18 mouse cellular contexts compared by ENCODE assay signal in genomic region chr17:85488601-85489487, GRCm38 (mm10).
A peak's percentile ranks its signal among the peaks of the same experiment; 100 is the strongest.
DNase-seq lines count a peak whose midpoint lies in the region; ATAC-seq and TF ChIP-seq lines count a peak whose summit lies in the region.
"Had no signal": no experiment of that assay in that cellular context is flagged by ENCODE, and none has a peak within 500 bp of the region (broad histone marks: within the 10 kb centered on the region; RNA-seq: fewer than 3 reads in every experiment).

No protein-coding gene starts in this region.

- WGBS in forebrain, embryonic 10.5 days: 3% methylated on average over 14 of the region's 14 CpGs
- 13% methylated on average over 14 of the region's 14 CpGs for WGBS in forebrain, postnatal 0 days
- WGBS in lung, embryonic 14.5 days: 6% methylated on average over 14 of the region's 14 CpGs
- WGBS in forebrain, embryonic 13.5 days: 3% methylated on average over 14 of the region's 14 CpGs
- WGBS in neural tube, embryonic 11.5 days: under 1% methylated on average over 14 of the region's 14 CpGs

- no peak for TF ChIP-seq CTCF in forebrain, postnatal 0 days (IDR thresholded peaks at IDR 0.05; ENCODE audit: low read depth)
- no peak for TF ChIP-seq CTCF in lung, embryonic 14.5 days (IDR thresholded peaks at IDR 0.05; ENCODE audit: low read depth)

- peak overlapping the region; percentile 16 for H3K4me3 ChIP-seq in forebrain, embryonic 10.5 days
- no peak overlapping the region for H3K4me3 ChIP-seq in forebrain, postnatal 0 days (ENCODE audit: low read depth, low read length)
- no peak overlapping the region for H3K4me3 ChIP-seq in lung, embryonic 14.5 days (ENCODE audit: low read depth, low read length)
- H3K4me3 ChIP-seq in forebrain, embryonic 13.5 days: no peak overlapping the region
- no peak overlapping the region for H3K4me3 ChIP-seq in neural tube, embryonic 11.5 days (ENCODE audit: low read depth, low read length)
- H3K4me3 ChIP-seq: layer of hippocampus, adult 2 months; limb, embryonic 13.5 days had no signal

- no peak overlapping the region for H3K4me2 ChIP-seq in forebrain, postnatal 0 days (ENCODE audit: low read depth)
- no peak overlapping the region for H3K4me2 ChIP-seq in lung, embryonic 14.5 days
- peak overlapping the region; percentile 2; the same call in 1 of the 2 replicates for H3K4me2 ChIP-seq in forebrain, embryonic 13.5 days
- no peak overlapping the region for H3K4me2 ChIP-seq in neural tube, embryonic 11.5 days (ENCODE audit: low read depth)
- H3K4me2 ChIP-seq: limb, embryonic 13.5 days had no signal

- H3K27me3 ChIP-seq in forebrain, embryonic 10.5 days (ENCODE audit: poor library complexity, severe bottlenecking): peaks cover 99% of the 10 kb centered on the region
- H3K27me3 ChIP-seq in forebrain, postnatal 0 days (ENCODE audit: insufficient read depth, low read length): peaks cover 51% of the 10 kb centered on the region
- H3K27me3 ChIP-seq in lung, embryonic 14.5 days (ENCODE audit: insufficient read depth, low read length): peaks cover 89% of the 10 kb centered on the region
- H3K27me3 ChIP-seq in forebrain, embryonic 13.5 days: peaks cover 79% of the 10 kb centered on the region
- peaks cover 79% of the 10 kb centered on the region for H3K27me3 ChIP-seq in neural tube, embryonic 11.5 days (ENCODE audit: control insufficient read depth, insufficient read depth, low read length)

- peak; percentile 60 for DNase-seq in forebrain, embryonic 10.5 days (ENCODE audit: extremely low spot score, low spot score)
- DNase-seq in forebrain, postnatal 0 days: no peak
- DNase-seq in lung, embryonic 14.5 days: peak; percentile 24
- DNase-seq in lung, postnatal 25 days (ENCODE audit: low spot score): no peak
- peak; percentile 36 for DNase-seq in neural tube, embryonic 11.5 days (ENCODE audit: low spot score)
- DNase-seq in urinary bladder, postnatal 25 days (ENCODE audit: low spot score): no peak
- DNase-seq in gastrocnemius, postnatal 36 days: no peak
- DNase-seq: cerebellum, postnatal 14 days; heart, adult 18-20 months; kidney, adult 8-10 months; lung, postnatal 4 days; right cerebral cortex, postnatal 14 days; thymus, postnatal 4 days had no signal

- intact Hi-C loops in gastrocnemius, postnatal 36 days (cut with DNase I): no loop called here

- no peak overlapping the region for H3K9ac ChIP-seq in forebrain, postnatal 0 days
- H3K9ac ChIP-seq in lung, embryonic 14.5 days: no peak overlapping the region
- H3K9ac ChIP-seq in forebrain, embryonic 13.5 days: no peak overlapping the region
- no peak overlapping the region for H3K9ac ChIP-seq in neural tube, embryonic 11.5 days (ENCODE audit: low read length)
- H3K9ac ChIP-seq: limb, embryonic 13.5 days had no signal

- no peaks in the 10 kb centered on the region for H3K9me3 ChIP-seq in forebrain, embryonic 10.5 days
- no peaks in the 10 kb centered on the region for H3K9me3 ChIP-seq in forebrain, postnatal 0 days (ENCODE audit: low read length)
- no peaks in the 10 kb centered on the region for H3K9me3 ChIP-seq in lung, embryonic 14.5 days (ENCODE audit: low read depth, low read length)
- H3K9me3 ChIP-seq in forebrain, embryonic 13.5 days (replicated peaks): no peaks in the 10 kb centered on the region
- no peaks in the 10 kb centered on the region for H3K9me3 ChIP-seq in neural tube, embryonic 11.5 days (ENCODE audit: control insufficient read depth, low read length)
- H3K9me3 ChIP-seq: limb, embryonic 13.5 days had no signal

- no peak for ATAC-seq in forebrain, postnatal 0 days
- no peak for ATAC-seq in lung, embryonic 14.5 days (ENCODE audit: insufficient read depth)
- ATAC-seq in forebrain, embryonic 13.5 days: no peak; the same call in 1 of the 2 replicates
- ATAC-seq in neural tube, embryonic 11.5 days (ENCODE audit: insufficient read depth, low FRiP score, low TSS enrichment): no peak
- ATAC-seq: hindbrain, postnatal 0 days; Patski had no signal

- peaks cover 63% of the 10 kb centered on the region for H3K4me1 ChIP-seq in forebrain, embryonic 10.5 days
- H3K4me1 ChIP-seq in forebrain, postnatal 0 days (ENCODE audit: insufficient read depth): peaks cover 9% of the 10 kb centered on the region
- H3K4me1 ChIP-seq in lung, embryonic 14.5 days (ENCODE audit: insufficient read depth): no peaks in the 10 kb centered on the region
- H3K4me1 ChIP-seq in forebrain, embryonic 13.5 days: peaks cover 41% of the 10 kb centered on the region
- peaks cover 6% of the 10 kb centered on the region for H3K4me1 ChIP-seq in neural tube, embryonic 11.5 days (ENCODE audit: control insufficient read depth, insufficient read depth, low read length)

- H3K27ac ChIP-seq in forebrain, embryonic 10.5 days: peak overlapping the region; percentile 73
- H3K27ac ChIP-seq in forebrain, postnatal 0 days (ENCODE audit: low read depth, low read length): no peak overlapping the region
- H3K27ac ChIP-seq in lung, embryonic 14.5 days (ENCODE audit: low read depth): no peak overlapping the region
- H3K27ac ChIP-seq in forebrain, embryonic 13.5 days: no peak overlapping the region; the same call in 1 of the 2 replicates
- no peak overlapping the region for H3K27ac ChIP-seq in neural tube, embryonic 11.5 days (ENCODE audit: low read depth, low read length)
- H3K27ac ChIP-seq: hindbrain, postnatal 0 days; layer of hippocampus, adult 2 months; limb, embryonic 13.5 days had no signal

- no peaks in the 10 kb centered on the region for H3K36me3 ChIP-seq in forebrain, embryonic 10.5 days (replicated peaks)
- no peaks in the 10 kb centered on the region for H3K36me3 ChIP-seq in forebrain, postnatal 0 days (ENCODE audit: insufficient read depth)
- H3K36me3 ChIP-seq in lung, embryonic 14.5 days (ENCODE audit: insufficient read depth): no peaks in the 10 kb centered on the region
- H3K36me3 ChIP-seq in forebrain, embryonic 13.5 days (ENCODE audit: poor library complexity, severe bottlenecking): no peaks in the 10 kb centered on the region
- H3K36me3 ChIP-seq in neural tube, embryonic 11.5 days (ENCODE audit: control insufficient read depth, insufficient read depth, low read length): no peaks in the 10 kb centered on the region
- H3K36me3 ChIP-seq: limb, embryonic 13.5 days had no signal

Comparison
In these comparisons a context has a peak if more than half of its experiments do, and no peak if none do; other contexts are left out.
1. DNase-seq: peak in forebrain, embryonic 10.5 days (single experiment), lung, embryonic 14.5 days (single experiment) and neural tube, embryonic 11.5 days (single experiment); none in forebrain, postnatal 0 days (single experiment), lung, postnatal 25 days (single experiment), urinary bladder, postnatal 25 days (single experiment) and gastrocnemius, postnatal 36 days (0 of 2).